In genomic region chr5:137031076-137032032, GRCm38 (mm10) we compare ENCODE assay signal across 8 mouse cellular contexts. TPM values are rescaled to one million over a fixed set of nuclear protein-coding genes. Genes with fewer than 3 reads are reported as not detected.
DNase-seq lines count a peak whose midpoint lies in the region; ATAC-seq and TF ChIP-seq lines count a peak whose summit lies in the region.

No protein-coding gene starts in this region.

- TF ChIP-seq POLR2A in liver, adult 2 months (IDR thresholded peaks at IDR 0.05; ENCODE audit: extremely low read depth, insufficient read depth, low read length), result no peak

- ATAC-seq in neural tube, embryonic 14.5 days (ENCODE audit: low read depth), result no peak

- no peak for TF ChIP-seq CTCF in liver, adult 2 months (IDR thresholded peaks at IDR 0.05; ENCODE audit: low read depth, low read length)

- DNase-seq in left cerebral cortex, adult 18-20 months (ENCODE audit: low spot score in 2 of 2), result peak; percentile 31 to 47
- DNase-seq in left cerebral cortex, adult 8-10 months (ENCODE audit: low spot score in 2 of 2), result no peak
- DNase-seq in Muller cell, postnatal 12 days (ENCODE audit: inconsistent ontology term), result peak; percentile 73
- DNase-seq in cerebellum, postnatal 25 days, result peak; percentile 48 to 57
- DNase-seq in heart, postnatal 4 days, result peak; percentile 65
- DNase-seq in liver, adult 2 months (ENCODE audit: extremely low read depth, low read depth, low spot score), result no peak
- no peak for DNase-seq in yolk sac, embryonic 10.5 days (ENCODE audit: low spot score)

- no peaks in the 10 kb centered on the region for H3K36me3 ChIP-seq in liver, adult 2 months (ENCODE audit: control insufficient read depth, insufficient read depth, low read length)
- H3K36me3 ChIP-seq in neural tube, embryonic 14.5 days (ENCODE audit: control insufficient read depth, insufficient read depth, low read length), result peaks cover 3% of the 10 kb centered on the region; the same call in 1 of the 2 replicates

- H3K9me3 ChIP-seq in neural tube, embryonic 14.5 days (ENCODE audit: control insufficient read depth, low read length), result no peaks in the 10 kb centered on the region

- WGBS in liver, adult 2 months, result 3% methylated on average over 78 of the region's 78 CpGs
- WGBS in neural tube, embryonic 14.5 days, result under 1% methylated on average over 78 of the region's 78 CpGs

- H3K79me2 ChIP-seq in liver, adult 2 months (ENCODE audit: control insufficient read depth, insufficient read depth, low read length), result no peaks in the 10 kb centered on the region

- H3K4me2 ChIP-seq in neural tube, embryonic 14.5 days (ENCODE audit: low read depth, low read length), result peak overlapping the region; percentile 100

- peaks cover 23% of the 10 kb centered on the region for H3K27me3 ChIP-seq in liver, adult 2 months (ENCODE audit: control insufficient read depth, insufficient read depth, low read length)
- H3K27me3 ChIP-seq in neural tube, embryonic 14.5 days (ENCODE audit: control insufficient read depth, insufficient read depth, low read length), result peaks cover 42% of the 10 kb centered on the region

- H3K27ac ChIP-seq in liver, adult 2 months (replicated peaks; ENCODE audit: insufficient read depth, low read depth, low read length), result no peak overlapping the region
- no peak overlapping the region for H3K27ac ChIP-seq in neural tube, embryonic 14.5 days (ENCODE audit: low read depth, low read length)

- peaks cover 8% of the 10 kb centered on the region for H3K4me1 ChIP-seq in liver, adult 2 months (ENCODE audit: control insufficient read depth, insufficient read depth, low read length)
- peaks cover 18% of the 10 kb centered on the region for H3K4me1 ChIP-seq in neural tube, embryonic 14.5 days (ENCODE audit: control insufficient read depth, insufficient read depth, low read length)

- no peak overlapping the region for H3K9ac ChIP-seq in liver, adult 2 months (ENCODE audit: low read depth, low read length)
- peak overlapping the region; percentile 55 for H3K9ac ChIP-seq in neural tube, embryonic 14.5 days (replicated peaks; ENCODE audit: low read depth, low read length)

- peak overlapping the region; percentile 45; the same call in 1 of the 2 replicates for H3K4me3 ChIP-seq in liver, adult 2 months (ENCODE audit: insufficient read depth, low read depth, low read length)
- H3K4me3 ChIP-seq in neural tube, embryonic 14.5 days (ENCODE audit: low read depth, low read length), result peak overlapping the region; percentile 46

RNA-seq across cellular contexts. Expression of gene Vgf, which starts 5.2 kb away (rescaled TPM):
- 100 to 1,000 TPM; 390 to 400 TPM for total RNA-seq in left cerebral cortex, adult 18-20 months (2021)
- 100 to 1,000 TPM; 243 to 291 (median 262) TPM for total RNA-seq in left cerebral cortex, adult 8-10 months (2022)
- not detected for total RNA-seq in heart, postnatal 4 days (2021)
- total RNA-seq in liver, adult 2 months (2014; rRNA removed), result 0.07 TPM in 1 of 2 replicates, not detected in the other
- not detected in 2 replicates for polyA plus RNA-seq in liver, adult 2 months (2012; rRNA removed)
- 5.6 TPM in 2 replicates for polyA plus RNA-seq in neural tube, embryonic 14.5 days (2014; fragmentation: Nextera tagmentation; extraction: Ambion mirVana)

RNA-seq across cellular contexts. Expression of gene Ap1s1, which starts 14.6 kb away (rescaled TPM):
- total RNA-seq in left cerebral cortex, adult 18-20 months (2021), result 100 to 1,000 TPM; 391 to 401 TPM
- 100 to 1,000 TPM; 318 to 379 (median 354) TPM for total RNA-seq in left cerebral cortex, adult 8-10 months (2022)
- 10 to 100 TPM; 70.9 to 82.3 TPM for total RNA-seq in heart, postnatal 4 days (2021)
- total RNA-seq in liver, adult 2 months (2014; rRNA removed), result 21.5 and 23.8 TPM in 2 replicates
- 24.1 and 25.6 TPM in 2 replicates for polyA plus RNA-seq in liver, adult 2 months (2012; rRNA removed)
- polyA plus RNA-seq in neural tube, embryonic 14.5 days (2014; fragmentation: Nextera tagmentation; extraction: Ambion mirVana), result 175 and 176 TPM in 2 replicates

RNA-seq across cellular contexts. Expression of gene Serpine1, which starts 40.7 kb away (rescaled TPM):
- under 1 TPM; 0.70 to 0.89 TPM for total RNA-seq in left cerebral cortex, adult 18-20 months (2021)
- 1 to 10 TPM; 1.1 to 2.7 (median 1.9) TPM for total RNA-seq in left cerebral cortex, adult 8-10 months (2022)
- 10 to 100 TPM; 13.4 to 14.0 TPM for total RNA-seq in heart, postnatal 4 days (2021)
- 0.83 and 1.9 TPM in 2 replicates for total RNA-seq in liver, adult 2 months (2014; rRNA removed)
- polyA plus RNA-seq in liver, adult 2 months (2012; rRNA removed), result 0.12 and 0.32 TPM in 2 replicates
- polyA plus RNA-seq in neural tube, embryonic 14.5 days (2014; fragmentation: Nextera tagmentation; extraction: Ambion mirVana), result 0.30 and 0.44 TPM in 2 replicates

RNA-seq across cellular contexts. Expression of gene Znhit1, which starts 43.5 kb away (rescaled TPM):
- total RNA-seq in left cerebral cortex, adult 18-20 months (2021), result 100 to 1,000 TPM in 1 of 2 experiments, 10 to 100 TPM in 1; 96.6 to 107 TPM
- total RNA-seq in left cerebral cortex, adult 8-10 months (2022), result 10 to 100 TPM; 81.9 to 92.7 (median 85.8) TPM
- 10 to 100 TPM; 48.6 to 53.2 TPM for total RNA-seq in heart, postnatal 4 days (2021)
- 30.0 and 44.5 TPM in 2 replicates for total RNA-seq in liver, adult 2 months (2014; rRNA removed)
- polyA plus RNA-seq in liver, adult 2 months (2012; rRNA removed), result 101 and 109 TPM in 2 replicates
- 115 and 138 TPM in 2 replicates for polyA plus RNA-seq in neural tube, embryonic 14.5 days (2014; fragmentation: Nextera tagmentation; extraction: Ambion mirVana)

RNA-seq across cellular contexts. Expression of gene Plod3, which starts 44.5 kb away (rescaled TPM):
- total RNA-seq in left cerebral cortex, adult 18-20 months (2021), result 10 to 100 TPM; 32.2 to 32.8 TPM
- total RNA-seq in left cerebral cortex, adult 8-10 months (2022), result 10 to 100 TPM; 27.9 to 43.3 (median 34.2) TPM
- total RNA-seq in heart, postnatal 4 days (2021), result 10 to 100 TPM; 46.9 to 51.8 TPM
- total RNA-seq in liver, adult 2 months (2014; rRNA removed), result 21.5 and 22.7 TPM in 2 replicates
- 23.4 and 27.4 TPM in 2 replicates for polyA plus RNA-seq in liver, adult 2 months (2012; rRNA removed)
- 30.5 and 34.5 TPM in 2 replicates for polyA plus RNA-seq in neural tube, embryonic 14.5 days (2014; fragmentation: Nextera tagmentation; extraction: Ambion mirVana)

Comparison
In these comparisons a context has a peak if more than half of its experiments do, and no peak if none do; other contexts are left out.
1. DNase-seq: peak in left cerebral cortex, adult 18-20 months (2 of 2), Muller cell, postnatal 12 days (single experiment), cerebellum, postnatal 25 days (2 of 2) and heart, postnatal 4 days (single experiment); none in left cerebral cortex, adult 8-10 months (0 of 2), liver, adult 2 months (single experiment) and yolk sac, embryonic 10.5 days (single experiment).
2. RNA of gene Vgf, which starts 5.2 kb away (total RNA-seq): 390 to 400 TPM in left cerebral cortex, adult 18-20 months and 243 to 291 TPM in left cerebral cortex, adult 8-10 months; not detected in heart, postnatal 4 days and 0.07 TPM in liver, adult 2 months; every median in the first group is over 100 times any median in the second.